Mouse (Mus musculus) kidney, embryonic 15.5 days (tissue): Measurements from ENCODE around the gene Mfng. TPM values are rescaled to one million over a fixed set of nuclear protein-coding genes. Genes with fewer than 3 reads are reported as not detected.

Experiments
- ATAC-seq: fragments of 200-750 bp; cut with Nextera tagmentation; replicated peaks from 2 replicates; pipeline ENCODE4 v1.8.0; 2017; ENCODE audit warnings: moderate TSS enrichment; ENCODE audit not compliant: low FRiP score
- H3K27ac ChIP-seq: fragments of 300-500 bp; sonication (generic); 2 replicates; pipeline ENCODE4 v1.5.1; 2015; ENCODE audit warnings: mild to moderate bottlenecking, inconsistent platforms
- H3K27me3 ChIP-seq: fragments of 300-500 bp; sonication (generic); 2 replicates; pipeline ENCODE4 v1.6.1; 2015; ENCODE audit warnings: inconsistent platforms
- H3K36me3 ChIP-seq: fragments of 300-500 bp; sonication (generic); 2 replicates; pipeline ENCODE4 v1.6.1; 2015; ENCODE audit warnings: inconsistent platforms
- H3K4me1 ChIP-seq: fragments of 300-500 bp; sonication (generic); 2 replicates; pipeline ENCODE4 v1.6.1; 2015; ENCODE audit warnings: inconsistent platforms
- H3K4me2 ChIP-seq: fragments of 300-500 bp; sonication (generic); 2 replicates; pipeline ENCODE4 v1.6.1; 2015; ENCODE audit warnings: moderate library complexity, mild to moderate bottlenecking, inconsistent platforms
- H3K4me3 ChIP-seq: fragments of 300-500 bp; sonication (generic); replicated peaks from 2 replicates; pipeline ENCODE4 v1.5.1; 2015; ENCODE audit warnings: mild to moderate bottlenecking, inconsistent platforms
- H3K9ac ChIP-seq: fragments of 300-500 bp; sonication (generic); 2 replicates; pipeline ENCODE4 v1.6.1; 2015; ENCODE audit warnings: mild to moderate bottlenecking, inconsistent platforms
- H3K9me3 ChIP-seq: fragments of 300-500 bp; sonication (generic); replicated peaks from 2 replicates; pipeline ENCODE4 v1.6.1; 2016; ENCODE audit warnings: inconsistent platforms
- WGBS: fragments of 180-500 bp; shearing (Covaris S2); methylation state at CpG from one replicate; pipeline ENCODE4 v1.1.7; 2015; ENCODE audit warnings: mixed read lengths; 5-methylcytosine and 5-hydroxymethylcytosine counted together
- polyA plus RNA-seq: library from polyadenylated mRNA; unstranded; fragments of >200 nt; fragmentation: Nextera tagmentation; extraction: Ambion mirVana; gene quantifications from 2 replicates; pipeline ENCODE4 v1.2.1, GENCODE M21; 2015

Mfng gene
- polyA plus RNA-seq, 1 experiment from 2014 or later = 25.6 TPM

GRCm38 (mm10) chr15:78786411-78786818, 13.1 kb upstream of the Mfng start:
- H3K9me3 ChIP-seq = no peaks in the 10 kb centered on the region
- H3K27me3 ChIP-seq = no peaks in the 10 kb centered on the region; the same call in 1 of the 2 replicates
- H3K27ac ChIP-seq = peak overlapping the region; percentile 43
- no peak overlapping the region for H3K4me2 ChIP-seq
- peaks cover 31% of the 10 kb centered on the region for H3K4me1 ChIP-seq
- WGBS = 79% methylated on average over 9 of the region's 9 CpGs
- no peak overlapping the region for H3K9ac ChIP-seq
- no peak overlapping the region for H3K4me3 ChIP-seq
- no peak for ATAC-seq
- peaks cover 40% of the 10 kb centered on the region for H3K36me3 ChIP-seq

GRCm38 (mm10) chr15:78785961-78786360, 12.7 kb upstream of the Mfng start:
- ATAC-seq = peak; percentile 50; the same call in 1 of the 2 replicates
- Histone ChIP-seq H3K4me3 (no peak overlapping the region), H3K4me2 (no peak overlapping the region), H3K9me3 (no peaks in the 10 kb centered on the region), H3K9ac (no peak overlapping the region), H3K27ac (peak overlapping the region; percentile 45), H3K36me3 (peaks cover 39% of the 10 kb centered on the region), H3K4me1 (peaks cover 30% of the 10 kb centered on the region), H3K27me3 (no peaks in the 10 kb centered on the region; the same call in 1 of the 2 replicates)
- WGBS = 36% methylated on average over 7 of the region's 7 CpGs

- Histone ChIP-seq H3K4me3 (no peak overlapping the region), H3K36me3 (peaks cover 37% of the 10 kb centered on the region), H3K27ac (peak overlapping the region; percentile 45; the same call in 1 of the 2 replicates), H3K4me2 (no peak overlapping the region), H3K9ac (no peak overlapping the region), H3K9me3 (no peaks in the 10 kb centered on the region), H3K4me1 (peaks cover 24% of the 10 kb centered on the region), H3K27me3 (no peaks in the 10 kb centered on the region; the same call in 1 of the 2 replicates)
- 92% methylated on average over 7 of the region's 7 CpGs for WGBS
- no peak for ATAC-seq
These were observed 12.0 kb upstream of the Mfng start for GRCm38 (mm10) chr15:78785258-78785657.

- H3K9ac ChIP-seq = no peak overlapping the region
- WGBS = 73% methylated on average over 5 of the region's 5 CpGs
- no peak overlapping the region for H3K4me3 ChIP-seq
- no peak overlapping the region for H3K27ac ChIP-seq
- no peaks in the 10 kb centered on the region for H3K9me3 ChIP-seq
- H3K27me3 ChIP-seq = no peaks in the 10 kb centered on the region; the same call in 1 of the 2 replicates
- no peak for ATAC-seq
- no peak overlapping the region for H3K4me2 ChIP-seq
- peaks cover 35% of the 10 kb centered on the region for H3K36me3 ChIP-seq
- peaks cover 24% of the 10 kb centered on the region for H3K4me1 ChIP-seq
These were observed 11.2 kb upstream of the Mfng start for GRCm38 (mm10) chr15:78784520-78784919.

GRCm38 (mm10) chr15:78782348-78783103, 9.3 kb upstream of the Mfng start:
- Histone ChIP-seq H3K36me3 (peaks cover 25% of the 10 kb centered on the region; the same call in 1 of the 2 replicates), H3K9me3 (no peaks in the 10 kb centered on the region), H3K9ac (no peak overlapping the region), H3K4me3 (no peak overlapping the region), H3K4me2 (no peak overlapping the region), H3K4me1 (peaks cover 28% of the 10 kb centered on the region), H3K27me3 (no peaks in the 10 kb centered on the region), H3K27ac (no peak overlapping the region)
- WGBS = 74% methylated on average over 14 of the region's 14 CpGs
- no peak for ATAC-seq

GRCm38 (mm10) chr15:78780908-78781307, 7.6 kb upstream of the Mfng start:
- H3K9me3 ChIP-seq = no peaks in the 10 kb centered on the region; the same call in 1 of the 2 replicates
- 79% methylated on average over 7 of the region's 7 CpGs for WGBS
- H3K4me3 ChIP-seq = no peak overlapping the region
- ATAC-seq = no peak
- no peak overlapping the region for H3K9ac ChIP-seq
- H3K4me1 ChIP-seq = peaks cover 11% of the 10 kb centered on the region
- H3K27me3 ChIP-seq = no peaks in the 10 kb centered on the region
- peaks cover 30% of the 10 kb centered on the region for H3K36me3 ChIP-seq
- H3K4me2 ChIP-seq = no peak overlapping the region
- no peak overlapping the region for H3K27ac ChIP-seq

GRCm38 (mm10) chr15:78780359-78780758, 7.1 kb upstream of the Mfng start:
- WGBS = 92% methylated on average over 14 of the region's 14 CpGs
- H3K4me3 ChIP-seq = no peak overlapping the region
- no peak overlapping the region for H3K27ac ChIP-seq
- ATAC-seq = no peak
- no peaks in the 10 kb centered on the region; the same call in 1 of the 2 replicates for H3K9me3 ChIP-seq
- H3K4me2 ChIP-seq = no peak overlapping the region
- H3K9ac ChIP-seq = no peak overlapping the region
- H3K4me1 ChIP-seq = peaks cover 10% of the 10 kb centered on the region
- H3K36me3 ChIP-seq = peaks cover 36% of the 10 kb centered on the region
- no peaks in the 10 kb centered on the region for H3K27me3 ChIP-seq

- H3K4me2 ChIP-seq = no peak overlapping the region
- no peak overlapping the region for H3K9ac ChIP-seq
- H3K9me3 ChIP-seq = no peaks in the 10 kb centered on the region; the same call in 1 of the 2 replicates
- H3K4me1 ChIP-seq = peaks cover 11% of the 10 kb centered on the region
- H3K27me3 ChIP-seq = no peaks in the 10 kb centered on the region
- no peak for ATAC-seq
- H3K36me3 ChIP-seq = peaks cover 36% of the 10 kb centered on the region
- WGBS = 84% methylated on average over 5 of the region's 5 CpGs
- no peak overlapping the region for H3K4me3 ChIP-seq
- no peak overlapping the region for H3K27ac ChIP-seq
These were observed 6.4 kb upstream of the Mfng start for GRCm38 (mm10) chr15:78779690-78780089.

- H3K27ac ChIP-seq = peak overlapping the region; percentile 41; the same call in 1 of the 2 replicates
- peaks cover 12% of the 10 kb centered on the region for H3K4me1 ChIP-seq
- H3K4me3 ChIP-seq = no peak overlapping the region
- no peaks in the 10 kb centered on the region for H3K27me3 ChIP-seq
- no peak overlapping the region for H3K9ac ChIP-seq
- WGBS = 75% methylated on average over 8 of the region's 8 CpGs
- ATAC-seq = no peak; the same call in 1 of the 2 replicates
- H3K36me3 ChIP-seq = peaks cover 34% of the 10 kb centered on the region
- no peaks in the 10 kb centered on the region; the same call in 1 of the 2 replicates for H3K9me3 ChIP-seq
- no peak overlapping the region for H3K4me2 ChIP-seq
These were observed 6.0 kb upstream of the Mfng start for GRCm38 (mm10) chr15:78779253-78779652.

- no peaks in the 10 kb centered on the region; the same call in 1 of the 2 replicates for H3K9me3 ChIP-seq
- H3K4me2 ChIP-seq = no peak overlapping the region
- no peaks in the 10 kb centered on the region for H3K27me3 ChIP-seq
- ATAC-seq = no peak; the same call in 1 of the 2 replicates
- 0 out of 2 replicates have a peak overlapping the region, but pooled peaks have one; percentile 21 for H3K9ac ChIP-seq
- WGBS = 55% methylated on average over 14 of the region's 15 CpGs
- peaks cover 17% of the 10 kb centered on the region for H3K4me1 ChIP-seq
- H3K4me3 ChIP-seq = no peak overlapping the region
- H3K36me3 ChIP-seq = peaks cover 34% of the 10 kb centered on the region
- H3K27ac ChIP-seq = peak overlapping the region; percentile 58
These were observed 5.0 kb upstream of the Mfng start for GRCm38 (mm10) chr15:78778077-78778870.

- H3K27me3 ChIP-seq = peaks cover 9% of the 10 kb centered on the region
- H3K4me2 ChIP-seq = peak overlapping the region; percentile 49
- H3K27ac ChIP-seq = peak overlapping the region; percentile 78
- peaks cover 28% of the 10 kb centered on the region for H3K36me3 ChIP-seq
- WGBS = 43% methylated on average over 14 of the region's 14 CpGs
- no peaks in the 10 kb centered on the region; the same call in 1 of the 2 replicates for H3K9me3 ChIP-seq
- peak overlapping the region; percentile 39; the same call in 1 of the 2 replicates for H3K9ac ChIP-seq
- peaks cover 37% of the 10 kb centered on the region for H3K4me1 ChIP-seq
- H3K4me3 ChIP-seq = peak overlapping the region; percentile 37
- ATAC-seq = no peak
These were observed 419 bp downstream of the Mfng start for GRCm38 (mm10) chr15:78772856-78773255.

GRCm38 (mm10) chr15:78772368-78772763, 909 bp downstream of the Mfng start:
- ATAC-seq = no peak
- Histone ChIP-seq H3K4me2 (peak overlapping the region; percentile 49), H3K9me3 (no peaks in the 10 kb centered on the region; the same call in 1 of the 2 replicates), H3K36me3 (peaks cover 24% of the 10 kb centered on the region), H3K27me3 (peaks cover 9% of the 10 kb centered on the region), H3K4me1 (peaks cover 37% of the 10 kb centered on the region), H3K9ac (no peak overlapping the region), H3K27ac (peak overlapping the region; percentile 78), H3K4me3 (peak overlapping the region; percentile 37)
- 49% methylated on average over 4 of the region's 4 CpGs for WGBS
